Mouse (Mus musculus): ENCODE measurements around the gene Tmem174. TPM values are rescaled to one million over a fixed set of nuclear protein-coding genes. Genes with fewer than 3 reads are reported as not detected.

Tmem174 gene
- total and polyA plus RNA-seq, 3 experiments = not detected

DNA sequence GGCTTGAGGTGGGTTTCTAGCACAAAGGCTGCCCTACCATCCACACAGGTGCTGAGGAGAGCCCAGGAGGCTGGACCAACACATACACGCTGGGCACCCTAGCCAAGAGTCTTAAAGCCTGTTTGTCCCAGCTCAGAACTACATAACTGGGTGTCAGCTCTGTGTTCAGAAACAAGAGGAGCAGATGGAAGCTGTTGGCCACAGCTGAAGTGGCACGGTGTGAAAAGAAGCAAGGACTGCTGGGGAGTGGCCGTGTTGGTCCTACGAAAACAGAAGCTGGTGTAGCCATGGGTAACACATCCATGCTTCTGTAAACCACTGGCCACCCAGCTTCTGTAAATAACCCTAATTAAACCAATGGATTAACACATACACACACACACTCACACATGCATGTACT lies 18.1 kb upstream of the Tmem174 start:
- Histone ChIP-seq H3K27ac (no peak overlapping the region), H3K4me1 (ENCODE audit: control insufficient read depth, insufficient read depth, low read length) (peaks cover 1% of the 10 kb centered on the region; the same call in 1 of the 2 replicates), H3K36me3 (ENCODE audit: control insufficient read depth, insufficient read depth, low read length) (no peaks in the 10 kb centered on the region), H3K79me2 (replicated peaks; ENCODE audit: control insufficient read depth, insufficient read depth, low read length) (no peaks in the 10 kb centered on the region), H3K4me3 (no peak overlapping the region), H3K9ac (ENCODE audit: low read depth, low read length) (no peak overlapping the region), H3K27me3 (ENCODE audit: control insufficient read depth, insufficient read depth, low read length) (no peaks in the 10 kb centered on the region)
- intact Hi-C loops (cut with DNase I) = no loop called here
- DNase-seq = no peak
- WGBS = 68% methylated on average over 4 of the region's 4 CpGs
- TF ChIP-seq CTCF (IDR thresholded peaks at IDR 0.05) (no peak), EP300 (IDR thresholded peaks at IDR 0.05; ENCODE audit: insufficient read depth, low read depth, low read length) (no peak), POLR2A (IDR thresholded peaks at IDR 0.05; ENCODE audit: insufficient read depth, low read depth, low read length) (no peak)

GRCm38 (mm10) chr13:98654129-98654939 lies 17.1 kb upstream of the Tmem174 start:
- TF ChIP-seq EP300 (IDR thresholded peaks at IDR 0.05; ENCODE audit: insufficient read depth, low read depth, low read length) (peak; percentile 50; the same call in 1 of the 2 replicates), CTCF (IDR thresholded peaks at IDR 0.05) (no peak), POLR2A (IDR thresholded peaks at IDR 0.05; ENCODE audit: insufficient read depth, low read depth, low read length) (no peak)
- Histone ChIP-seq H3K36me3 (ENCODE audit: control insufficient read depth, insufficient read depth, low read length) (no peaks in the 10 kb centered on the region), H3K4me1 (ENCODE audit: control insufficient read depth, insufficient read depth, low read length) (peaks cover 1% of the 10 kb centered on the region; the same call in 1 of the 2 replicates), H3K4me3 (no peak overlapping the region), H3K27me3 (ENCODE audit: control insufficient read depth, insufficient read depth, low read length) (no peaks in the 10 kb centered on the region), H3K27ac (no peak overlapping the region), H3K9ac (ENCODE audit: low read depth, low read length) (no peak overlapping the region), H3K79me2 (replicated peaks; ENCODE audit: control insufficient read depth, insufficient read depth, low read length) (no peaks in the 10 kb centered on the region)
- DNase-seq = peak; percentile 42 to 75
- WGBS = 73% methylated on average over 10 of the region's 10 CpGs
- intact Hi-C loops (cut with DNase I) = no loop called here

- TF ChIP-seq EP300 (IDR thresholded peaks at IDR 0.05; ENCODE audit: insufficient read depth, low read depth, low read length) (no peak), CTCF (IDR thresholded peaks at IDR 0.05) (no peak), POLR2A (IDR thresholded peaks at IDR 0.05; ENCODE audit: insufficient read depth, low read depth, low read length) (no peak)
- no peak overlapping the region for H3K9ac ChIP-seq (ENCODE audit: low read depth, low read length)
- no peak overlapping the region for H3K27ac ChIP-seq
- DNase-seq = no peak
- no peaks in the 10 kb centered on the region for H3K36me3 ChIP-seq (ENCODE audit: control insufficient read depth, insufficient read depth, low read length)
- peaks cover 1% of the 10 kb centered on the region; the same call in 1 of the 2 replicates for H3K4me1 ChIP-seq (ENCODE audit: control insufficient read depth, insufficient read depth, low read length)
- no peaks in the 10 kb centered on the region for H3K79me2 ChIP-seq (replicated peaks; ENCODE audit: control insufficient read depth, insufficient read depth, low read length)
- WGBS = 43% methylated on average over 2 of the region's 2 CpGs
- no peaks in the 10 kb centered on the region for H3K27me3 ChIP-seq (ENCODE audit: control insufficient read depth, insufficient read depth, low read length)
- no peak overlapping the region for H3K4me3 ChIP-seq
- intact Hi-C loops (cut with DNase I) = no loop called here
These were observed 15.0 kb upstream of the Tmem174 start for GRCm38 (mm10) chr13:98652194-98652593.

DNA sequence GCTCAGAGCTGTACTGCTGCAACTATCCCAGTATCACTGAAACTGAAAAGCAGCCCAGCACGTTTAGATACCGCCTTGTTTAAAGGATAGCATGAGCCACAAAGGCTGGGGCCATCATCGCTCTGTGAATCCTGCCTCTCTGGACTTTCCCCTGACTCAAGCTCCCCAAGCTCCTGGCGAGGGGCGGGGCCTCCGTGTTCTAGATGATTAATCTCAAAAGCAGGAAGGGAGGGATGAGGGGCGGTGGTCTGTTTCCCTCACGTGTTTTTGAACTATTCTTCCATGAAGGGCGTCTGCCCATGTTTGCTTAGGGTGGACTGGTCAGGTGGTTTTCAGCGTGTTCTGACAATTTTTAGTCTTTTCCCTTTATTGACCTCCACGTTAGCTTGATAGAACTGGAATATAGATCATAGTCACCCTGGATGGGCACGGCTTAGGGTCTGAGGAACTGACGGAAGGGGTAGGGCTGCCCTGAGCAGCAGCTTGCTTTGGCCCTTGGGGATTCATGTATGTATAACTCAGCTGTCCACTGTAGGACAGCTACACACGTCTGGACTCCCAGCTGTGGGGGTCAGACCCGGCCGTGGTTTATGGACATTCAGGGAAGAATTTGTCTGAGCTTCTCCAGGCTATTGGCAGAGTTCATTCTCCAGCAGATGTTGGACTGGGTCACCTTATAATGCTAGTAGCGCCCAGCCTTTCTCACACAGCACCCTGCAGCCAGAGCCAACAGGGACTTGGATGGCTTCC lies 14.2 kb upstream of the Tmem174 start:
- no peak for TF ChIP-seq CTCF (IDR thresholded peaks at IDR 0.05)
- TF ChIP-seq EP300 (IDR thresholded peaks at IDR 0.05; ENCODE audit: insufficient read depth, low read depth, low read length) = no peak
- no peak for TF ChIP-seq POLR2A (IDR thresholded peaks at IDR 0.05; ENCODE audit: insufficient read depth, low read depth, low read length)
- peak in 1 of 2 experiments; percentile 21 for DNase-seq
- Histone ChIP-seq H3K27me3 (ENCODE audit: control insufficient read depth, insufficient read depth, low read length) (no peaks in the 10 kb centered on the region), H3K27ac (no peak overlapping the region), H3K4me1 (ENCODE audit: control insufficient read depth, insufficient read depth, low read length) (peaks cover 1% of the 10 kb centered on the region; the same call in 1 of the 2 replicates), H3K36me3 (ENCODE audit: control insufficient read depth, insufficient read depth, low read length) (no peaks in the 10 kb centered on the region), H3K4me3 (no peak overlapping the region), H3K9ac (ENCODE audit: low read depth, low read length) (no peak overlapping the region), H3K79me2 (replicated peaks; ENCODE audit: control insufficient read depth, insufficient read depth, low read length) (no peaks in the 10 kb centered on the region)
- intact Hi-C loops (cut with DNase I) = no loop called here
- WGBS = 46% methylated on average over 17 of the region's 17 CpGs

DNA sequence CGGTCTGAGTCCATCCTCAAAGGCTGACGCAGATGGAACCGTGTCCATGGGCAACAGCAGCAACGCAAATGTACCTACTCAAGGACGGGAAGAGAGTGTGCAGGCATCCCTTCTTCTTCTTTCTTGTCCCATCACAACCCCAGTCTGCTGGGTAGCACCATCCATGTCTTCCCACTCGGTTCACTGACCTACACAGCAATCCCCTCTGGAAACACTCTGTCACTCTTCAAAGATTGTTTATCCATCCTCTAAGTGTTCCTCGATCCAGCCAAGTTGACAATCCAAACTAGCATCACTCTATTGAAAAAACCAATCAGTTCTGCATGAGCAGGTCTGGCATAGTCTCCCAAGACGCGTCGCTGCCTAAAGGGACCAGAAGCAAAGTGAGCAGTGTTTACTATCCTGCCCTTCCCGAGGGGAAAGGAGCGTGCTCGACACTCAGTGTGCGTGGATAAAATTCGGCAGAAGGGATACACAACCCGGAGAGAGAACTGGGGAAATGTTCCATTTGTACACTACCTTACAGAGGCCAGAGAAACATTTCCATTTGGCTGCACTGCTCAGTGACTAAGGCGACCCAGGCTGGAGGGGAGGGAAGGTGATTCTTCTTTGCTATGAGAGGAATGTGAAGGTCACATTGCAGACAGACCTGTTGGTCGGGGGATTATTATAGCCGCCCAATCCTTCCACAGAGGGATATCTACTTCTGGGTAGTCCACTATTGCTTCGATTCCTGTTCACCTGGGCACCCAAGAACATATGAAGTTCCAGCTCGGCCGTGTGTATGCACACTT lies 10.8 kb upstream of the Tmem174 start:
- peaks cover 1% of the 10 kb centered on the region; the same call in 1 of the 2 replicates for H3K4me1 ChIP-seq (ENCODE audit: control insufficient read depth, insufficient read depth, low read length)
- H3K4me3 ChIP-seq = no peak overlapping the region
- WGBS = 87% methylated on average over 22 of the region's 22 CpGs
- H3K79me2 ChIP-seq (replicated peaks; ENCODE audit: control insufficient read depth, insufficient read depth, low read length) = no peaks in the 10 kb centered on the region
- no peaks in the 10 kb centered on the region for H3K27me3 ChIP-seq (ENCODE audit: control insufficient read depth, insufficient read depth, low read length)
- TF ChIP-seq POLR2A (IDR thresholded peaks at IDR 0.05; ENCODE audit: insufficient read depth, low read depth, low read length) (no peak), EP300 (IDR thresholded peaks at IDR 0.05; ENCODE audit: insufficient read depth, low read depth, low read length) (no peak), CTCF (IDR thresholded peaks at IDR 0.05) (no peak)
- no peak overlapping the region for H3K9ac ChIP-seq (ENCODE audit: low read depth, low read length)
- H3K36me3 ChIP-seq (ENCODE audit: control insufficient read depth, insufficient read depth, low read length) = no peaks in the 10 kb centered on the region
- no peak for DNase-seq
- H3K27ac ChIP-seq = no peak overlapping the region
- intact Hi-C loops (cut with DNase I) = no loop called here

All from heart, adult 2 months (tissue).